Mouse (Mus musculus) forebrain, postnatal 0 days (tissue): ENCODE measurements at regions not wholly inside any gene's neighbourhood (a gene's known extent, or its start where the extent isn't known, plus 50 kb on each side); places are given as distances from the start of the nearest gene placed in this dataset.

Experiments used
- ATAC-seq: fragments of 200-750 bp; cut with Nextera tagmentation; 2 replicates; pipeline ENCODE4 v1.8.0; 2017; ENCODE audit warnings: mild to moderate bottlenecking, moderate library complexity
- DNase-seq: peaks from one replicate; pipeline ENCODE4 v3.0.0-alpha.2; 2015
- H3K27ac ChIP-seq: fragments of 300-500 bp; sonication (generic); 2 replicates; pipeline ENCODE4 v1.5.1; 2014; ENCODE audit warnings: low read depth, mild to moderate bottlenecking, antibody characterized with exemption, low read length, moderate library complexity, mixed read lengths
- H3K27me3 ChIP-seq: fragments of 300-500 bp; sonication (generic); 2 replicates; pipeline ENCODE4 v1.6.1; 2014; ENCODE audit warnings: mild to moderate bottlenecking, low read length, mixed read lengths; ENCODE audit not compliant: insufficient read depth
- H3K36me3 ChIP-seq: fragments of 300-500 bp; sonication (generic); 2 replicates; pipeline ENCODE4 v1.6.1; 2014; ENCODE audit warnings: mild to moderate bottlenecking, moderate library complexity; ENCODE audit not compliant: insufficient read depth
- H3K4me1 ChIP-seq: fragments of 300-500 bp; sonication (generic); 2 replicates; pipeline ENCODE4 v1.6.1; 2014; ENCODE audit warnings: antibody characterized with exemption; ENCODE audit not compliant: insufficient read depth
- H3K4me2 ChIP-seq: fragments of 300-500 bp; sonication (generic); 2 replicates; pipeline ENCODE4 v1.6.1; 2014; ENCODE audit warnings: low read depth, mild to moderate bottlenecking, moderate library complexity
- H3K4me3 ChIP-seq: fragments of 300-500 bp; sonication (generic); 2 replicates; pipeline ENCODE4 v1.5.1; 2014; ENCODE audit warnings: low read depth, low read length, mixed read lengths
- H3K9ac ChIP-seq: fragments of 300-500 bp; sonication (generic); 2 replicates; pipeline ENCODE4 v1.6.1; 2014; ENCODE audit warnings: mild to moderate bottlenecking
- H3K9me3 ChIP-seq: fragments of 300-500 bp; sonication (generic); 2 replicates; pipeline ENCODE4 v1.6.1; 2016; ENCODE audit warnings: low read length
- CTCF ChIP-seq: sonication (generic); IDR thresholded peaks from 2 replicates; pipeline ENCODE4 v1.5.1; 2016; ENCODE audit warnings: antibody characterized with exemption, control low read depth, low read depth
- WGBS: fragments of 180-500 bp; shearing (Covaris S2); extraction: QIAGEN DNeasy Blood & Tissue Kit; methylation state at CpG from one replicate; pipeline ENCODE4 v1.1.7; 2014; 5-methylcytosine and 5-hydroxymethylcytosine counted together

GRCm38 (mm10) chr17:45329241-45329640 lies 104.3 kb downstream of the Cdc5l start:
- no peak for DNase-seq
- WGBS = 46% methylated on average over 9 of the region's 9 CpGs
- Histone ChIP-seq H3K4me3 (no peak overlapping the region), H3K27me3 (no peaks in the 10 kb centered on the region), H3K36me3 (no peaks in the 10 kb centered on the region), H3K4me1 (no peaks in the 10 kb centered on the region), H3K27ac (no peak overlapping the region), H3K9me3 (no peaks in the 10 kb centered on the region), H3K4me2 (no peak overlapping the region), H3K9ac (no peak overlapping the region)
- no peak for TF ChIP-seq CTCF
- ATAC-seq = no peak

GRCm38 (mm10) chr17:45326726-45327125 lies 106.8 kb downstream of the Cdc5l start:
- no peak overlapping the region for H3K4me2 ChIP-seq
- H3K9ac ChIP-seq = no peak overlapping the region
- H3K9me3 ChIP-seq = no peaks in the 10 kb centered on the region
- H3K27me3 ChIP-seq = no peaks in the 10 kb centered on the region
- H3K4me1 ChIP-seq = no peaks in the 10 kb centered on the region
- ATAC-seq (no peak), DNase-seq (no peak)
- TF ChIP-seq CTCF = no peak
- H3K36me3 ChIP-seq = no peaks in the 10 kb centered on the region
- H3K27ac ChIP-seq = no peak overlapping the region
- no peak overlapping the region for H3K4me3 ChIP-seq
- WGBS = 69% methylated on average over 10 of the region's 10 CpGs

- no peak for TF ChIP-seq CTCF
- no peak overlapping the region for H3K4me2 ChIP-seq
- ATAC-seq (peak; percentile 40; the same call in 1 of the 2 replicates), DNase-seq (peak; percentile 8)
- no peak overlapping the region for H3K4me3 ChIP-seq
- H3K27me3 ChIP-seq = no peaks in the 10 kb centered on the region
- no peaks in the 10 kb centered on the region for H3K4me1 ChIP-seq
- H3K9ac ChIP-seq = no peak overlapping the region
- H3K36me3 ChIP-seq = no peaks in the 10 kb centered on the region
- no peaks in the 10 kb centered on the region for H3K9me3 ChIP-seq
- WGBS = 74% methylated on average over 7 of the region's 7 CpGs
- H3K27ac ChIP-seq = no peak overlapping the region
Measured at GRCm38 (mm10) chr17:45326173-45326572, 107.4 kb downstream of the Cdc5l start.

- no peak overlapping the region for H3K4me2 ChIP-seq
- H3K4me3 ChIP-seq = no peak overlapping the region
- TF ChIP-seq CTCF = no peak
- DNase-seq (no peak), ATAC-seq (no peak)
- H3K36me3 ChIP-seq = no peaks in the 10 kb centered on the region
- H3K9me3 ChIP-seq = no peaks in the 10 kb centered on the region
- no peaks in the 10 kb centered on the region for H3K27me3 ChIP-seq
- H3K4me1 ChIP-seq = no peaks in the 10 kb centered on the region
- no peak overlapping the region for H3K9ac ChIP-seq
- 54% methylated on average over 8 of the region's 8 CpGs for WGBS
- no peak overlapping the region for H3K27ac ChIP-seq
Measured at GRCm38 (mm10) chr17:45322842-45323241, 110.7 kb downstream of the Cdc5l start.

- Histone ChIP-seq H3K4me2 (no peak overlapping the region), H3K27ac (no peak overlapping the region), H3K9me3 (no peaks in the 10 kb centered on the region), H3K36me3 (no peaks in the 10 kb centered on the region), H3K27me3 (no peaks in the 10 kb centered on the region), H3K9ac (no peak overlapping the region), H3K4me3 (no peak overlapping the region), H3K4me1 (no peaks in the 10 kb centered on the region)
- DNase-seq = no peak
- TF ChIP-seq CTCF = no peak
- WGBS = 73% methylated on average over 7 of the region's 7 CpGs
- ATAC-seq = no peak
Measured at GRCm38 (mm10) chr17:45320074-45320473, 113.5 kb downstream of the Cdc5l start.

DNA sequence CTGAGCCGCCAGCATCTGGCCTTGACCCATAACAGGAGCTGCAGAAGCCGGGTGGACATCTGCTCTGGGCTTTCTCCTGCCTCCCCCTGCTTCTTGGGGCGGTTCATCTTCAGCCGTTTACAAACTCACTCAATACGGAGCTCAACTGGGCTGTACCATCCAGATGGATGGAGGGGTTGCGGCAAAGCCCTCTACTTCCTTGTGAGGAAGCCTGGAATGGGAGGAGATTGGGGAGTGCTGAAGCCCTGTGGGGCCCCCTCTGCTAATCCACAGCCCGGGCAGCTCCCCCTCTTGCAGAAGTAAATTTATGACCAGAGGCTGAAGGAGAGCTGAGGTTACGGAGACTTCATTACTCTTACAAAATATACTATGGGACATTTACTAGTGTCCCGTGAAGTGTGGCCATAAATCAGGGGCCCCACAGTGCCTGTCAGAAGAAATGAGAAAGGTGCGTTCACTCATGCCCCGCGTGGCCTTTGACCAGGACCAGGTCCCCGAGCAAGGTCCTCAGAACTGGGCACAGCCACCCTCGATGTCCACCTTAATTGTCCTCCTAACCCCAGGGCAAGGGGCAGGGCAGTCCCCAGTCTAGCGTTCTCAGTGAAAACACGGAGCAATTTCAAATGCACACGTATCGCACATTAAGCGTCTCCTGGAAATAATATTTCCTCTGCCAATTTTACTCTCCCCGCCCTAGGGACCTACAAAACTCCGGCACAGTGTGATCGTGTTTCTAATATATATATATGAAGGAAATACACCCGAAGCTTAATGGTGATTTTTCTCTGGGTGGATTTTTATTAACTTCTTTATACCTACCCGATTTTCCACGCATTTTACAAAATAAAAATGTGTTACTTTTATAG lies 115.1 kb downstream of the Cdc5l start:
- Histone ChIP-seq H3K27ac (no peak overlapping the region), H3K9ac (no peak overlapping the region), H3K4me1 (no peaks in the 10 kb centered on the region), H3K4me2 (no peak overlapping the region), H3K4me3 (no peak overlapping the region), H3K27me3 (no peaks in the 10 kb centered on the region), H3K36me3 (no peaks in the 10 kb centered on the region), H3K9me3 (no peaks in the 10 kb centered on the region)
- DNase-seq (no peak), ATAC-seq (no peak)
- WGBS = 88% methylated on average over 25 of the region's 25 CpGs
- TF ChIP-seq CTCF = no peak

GRCm38 (mm10) chr17:45312510-45313266 lies 120.8 kb downstream of the Cdc5l start:
- H3K9ac ChIP-seq = no peak overlapping the region
- WGBS = 50% methylated on average over 5 of the region's 5 CpGs
- H3K9me3 ChIP-seq = no peaks in the 10 kb centered on the region
- no peaks in the 10 kb centered on the region for H3K36me3 ChIP-seq
- H3K4me3 ChIP-seq = no peak overlapping the region
- H3K27ac ChIP-seq = no peak overlapping the region
- no peak overlapping the region for H3K4me2 ChIP-seq
- H3K27me3 ChIP-seq = no peaks in the 10 kb centered on the region
- peak; percentile 86 for ATAC-seq
- H3K4me1 ChIP-seq = no peaks in the 10 kb centered on the region
- DNase-seq = peak; percentile 76
- TF ChIP-seq CTCF = no peak
